Mouse (Mus musculus) skeletal muscle tissue, adult 2 months (tissue): ENCODE data around the gene Derl3.

ENCODE experiments used
- DNase-seq: peaks from one replicate; pipeline ENCODE4 v3.0.0-alpha.2; 2012; ENCODE audit warnings: low read depth, low spot score

Derl3 gene

DNA sequence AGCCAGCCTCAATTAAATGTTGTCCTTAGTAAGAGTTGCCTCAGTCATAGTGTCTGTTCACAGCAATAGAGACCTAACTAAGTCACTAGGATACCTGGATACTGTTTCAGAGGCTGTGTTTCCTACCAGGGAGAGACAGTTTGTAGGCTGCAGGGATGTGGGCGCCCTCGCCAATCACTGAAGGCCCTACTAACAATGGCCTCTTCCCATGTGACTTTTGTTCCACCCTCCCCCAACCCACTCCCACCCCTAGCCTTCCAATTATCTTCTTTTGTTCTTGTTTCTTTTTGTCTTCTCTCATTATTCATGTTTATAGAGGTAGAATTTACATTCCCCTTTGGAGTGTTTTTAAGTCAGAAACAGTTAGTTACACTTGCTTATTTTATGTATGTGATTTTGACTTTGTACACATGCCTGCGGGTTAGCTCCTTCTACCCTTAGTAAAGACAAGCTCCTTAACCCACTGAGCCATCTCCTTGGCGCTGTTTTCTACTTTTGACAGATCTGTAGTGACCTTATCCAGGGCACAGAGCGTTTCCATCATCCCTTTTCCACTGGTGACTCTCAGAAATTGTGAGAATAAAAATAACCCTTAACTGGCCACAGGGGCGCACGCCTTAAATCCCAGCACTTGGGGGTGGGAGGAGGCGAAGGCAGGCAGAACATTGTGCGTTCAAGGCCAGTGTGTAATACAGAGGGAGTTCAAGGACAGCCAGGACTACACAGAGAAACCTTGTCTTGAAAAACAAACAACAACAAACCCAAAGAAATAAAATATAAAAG, 48.0 kb downstream of the Derl3 start:
- no peak for DNase-seq

DNA sequence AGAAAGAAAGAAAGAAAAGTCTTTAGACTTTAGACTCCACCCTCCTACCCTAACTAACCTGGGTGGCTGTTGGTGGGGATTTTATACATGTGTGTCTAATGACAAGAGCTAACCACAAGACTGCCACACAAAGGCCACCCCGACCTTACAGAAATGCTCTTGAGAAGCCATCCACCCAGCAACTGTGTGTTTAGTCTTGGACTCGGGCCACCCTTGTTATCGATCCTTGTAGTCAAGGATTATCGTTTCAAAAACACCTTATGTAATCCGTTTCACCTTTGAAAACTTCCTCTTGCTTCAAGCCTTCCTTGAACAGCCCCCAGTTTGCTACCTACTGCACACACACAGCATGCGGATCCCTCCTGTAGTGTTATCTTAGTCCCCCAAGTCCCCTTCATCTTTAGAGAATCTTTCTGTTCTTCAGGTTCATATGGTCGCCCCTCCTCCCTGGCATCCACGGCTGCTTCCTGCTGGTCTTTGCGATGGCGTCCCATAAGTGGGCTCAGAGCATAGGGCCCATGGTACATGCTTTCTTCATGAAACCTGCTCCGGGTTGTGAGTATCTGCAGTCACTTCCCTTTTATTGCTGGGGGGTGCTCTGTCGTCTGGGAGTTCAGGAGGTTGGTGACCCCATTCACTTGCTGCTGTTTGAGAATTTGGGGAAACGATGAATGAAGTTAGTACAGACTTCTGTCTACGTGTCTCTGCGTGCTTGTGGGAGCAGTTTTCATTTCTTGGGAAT, 49.7 kb downstream of the Derl3 start, which contains the start of gene Vpreb3:
Gene Vpreb3, plus strand, starts transcription at position 322 of the 742 bp plus-strand sequence.
- no peak for DNase-seq

DNA sequence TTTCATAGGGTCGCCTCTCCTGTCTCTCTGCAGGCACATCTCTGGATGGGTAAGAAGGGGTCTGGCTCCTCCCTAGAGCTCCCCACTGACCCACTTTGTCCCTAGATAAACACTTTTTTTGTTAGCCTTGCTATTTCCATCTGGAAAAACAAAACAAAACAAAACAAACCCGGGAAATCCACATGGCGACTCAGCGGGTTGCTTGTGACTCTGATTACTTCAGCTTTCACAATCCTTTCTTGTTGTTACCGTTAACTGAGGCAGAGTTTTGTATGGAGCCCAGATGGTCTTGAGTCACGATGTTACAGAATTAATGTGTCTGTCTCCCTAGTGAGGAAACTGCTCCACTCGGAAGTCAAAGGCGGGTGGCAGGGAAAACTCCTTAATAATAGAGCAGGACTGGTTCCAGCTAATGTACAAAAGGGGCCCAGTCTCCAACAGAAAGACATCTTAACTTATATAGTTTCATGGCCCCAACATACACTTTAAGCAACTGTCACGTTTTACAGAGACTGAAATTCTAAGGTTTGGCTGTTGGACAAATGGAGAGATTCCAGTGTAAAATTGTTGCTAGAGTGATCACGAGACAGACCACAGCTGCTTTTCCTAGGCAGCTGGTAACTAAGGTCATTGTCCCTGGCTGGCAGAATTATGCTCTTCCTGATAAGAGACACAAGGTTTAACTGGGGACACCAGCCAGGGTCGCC, 51.0 kb downstream of the Derl3 start:
- no peak for DNase-seq

DNA sequence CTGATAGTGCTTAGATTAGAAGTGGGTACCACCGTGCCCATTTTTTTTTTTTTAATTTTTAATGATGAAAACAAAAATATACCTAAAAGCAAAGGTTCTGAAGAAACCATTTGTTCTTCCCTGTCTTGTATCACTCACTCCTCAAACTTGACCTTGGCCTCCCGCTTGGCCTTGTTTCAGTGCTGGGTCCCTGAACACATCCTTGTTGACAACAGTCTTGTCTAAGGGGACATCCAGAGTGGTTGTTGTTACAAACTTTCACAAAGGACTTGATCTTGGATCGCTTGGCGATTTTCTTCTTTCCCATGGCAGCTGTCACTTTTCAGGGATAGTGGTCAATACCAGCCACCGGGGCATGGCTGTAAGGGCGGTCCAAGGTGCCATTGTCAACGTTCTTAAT, 52.0 kb downstream of the Derl3 start:
- DNase-seq: no peak
